Mouse (Mus musculus) ES-E14 (cell line): Measurements from ENCODE around the gene Fbxl19. TPM values are rescaled to one million over a fixed set of nuclear protein-coding genes. Genes with fewer than 3 reads are reported as not detected.
"Not testable (repeated sequence)": the region's sequence is repeated elsewhere in the genome, so short reads cannot be mapped to it uniquely, and the experiment has no call there.

Experiments used
- DNase-seq: peaks from one replicate; pipeline ENCODE4 v3.0.0-alpha.2; 2013; ENCODE audit warnings: low read depth, low spot score
- H3K27ac ChIP-seq: 2 replicates; pipeline ENCODE4 v1.5.1; 2012; ENCODE audit warnings: low read depth, mild to moderate bottlenecking, low read length, moderate library complexity, mixed read lengths; ENCODE audit not compliant: poor library complexity, insufficient read depth, severe bottlenecking
- H3K36me3 ChIP-seq: 2 replicates; pipeline ENCODE4 v1.6.1; 2012; ENCODE audit warnings: mild to moderate bottlenecking, low read length, moderate library complexity, mixed read lengths; ENCODE audit not compliant: control insufficient read depth, poor library complexity, insufficient read depth, severe bottlenecking
- H3K4me1 ChIP-seq, 2 experiments: fragments of 150-350 bp in 1 of 2; sonication (generic) in 1 of 2; 2 replicates each; pipeline ENCODE4 v1.6.1; 2012; ENCODE audit warnings: low read length in 2 of 2, mild to moderate bottlenecking in 1 of 2, mixed read lengths in 1 of 2; ENCODE audit not compliant: control insufficient read depth in 2 of 2, insufficient read depth in 2 of 2, poor library complexity in 1 of 2
- H3K4me3 ChIP-seq, 2 experiments: fragments of 150-350 bp in 1 of 2; sonication (generic) in 1 of 2; 2 replicates each; pipeline ENCODE4 v1.5.1; 2012; ENCODE audit warnings: low read length in 2 of 2, low read depth in 1 of 2, mild to moderate bottlenecking in 1 of 2, mixed read lengths in 1 of 2; ENCODE audit not compliant: insufficient read depth in 1 of 2, poor library complexity in 1 of 2, severe bottlenecking in 1 of 2
- H3K9ac ChIP-seq: 2 replicates; pipeline ENCODE4 v1.6.1; 2012; ENCODE audit warnings: low read depth, mild to moderate bottlenecking, low read length, mixed read lengths; ENCODE audit not compliant: poor library complexity, insufficient read depth, severe bottlenecking
- H3K9me3 ChIP-seq: fragments of 150-350 bp; sonication (generic); 2 replicates; pipeline ENCODE4 v1.6.1; 2012; ENCODE audit warnings: low read depth, mild to moderate bottlenecking, low read length; ENCODE audit not compliant: control insufficient read depth, insufficient read depth
- CHD2 ChIP-seq: IDR thresholded peaks from 2 replicates; pipeline ENCODE4 v1.6.1; 2014; ENCODE audit warnings: mild to moderate bottlenecking, low read depth, low read length, inconsistent platforms
- HCFC1 ChIP-seq: IDR thresholded peaks from 2 replicates; pipeline ENCODE4 v1.6.1; 2012; ENCODE audit warnings: low read length, inconsistent platforms, borderline replicate concordance; ENCODE audit not compliant: insufficient read depth
- MAFK ChIP-seq: IDR thresholded peaks from 2 replicates; pipeline ENCODE4 v1.6.1; 2014; ENCODE audit warnings: mild to moderate bottlenecking, low read depth, low read length, inconsistent platforms; ENCODE audit not compliant: insufficient read depth
- ZC3H11A ChIP-seq: IDR thresholded peaks from 2 replicates; pipeline ENCODE4 v1.6.1; 2012; ENCODE audit warnings: low read depth, mild to moderate bottlenecking, inconsistent platforms, low read length, borderline replicate concordance
- ZNF384 ChIP-seq: IDR thresholded peaks from 2 replicates; pipeline ENCODE4 v1.6.1; 2012; ENCODE audit warnings: low read depth, low read length, inconsistent platforms
- in situ Hi-C, 2 experiments: fragments of 600-800 bp; cut with MboI; formaldehyde crosslinking; loops; one replicate each; pipeline ENCODE4 v1.15.1; 2025; ENCODE audit warnings: low sequenced_read_pairs in 2 of 2, inconsistent platforms in 1 of 2; ENCODE audit not compliant: unreplicated experiment in 2 of 2
- total RNA-seq: library from RNA; depleted of rRNA; stranded (reverse); fragments of 300-350 nt; gene quantifications from 2 replicates; pipeline ENCODE4 v1.2.3, GENCODE M21; 2012

The Fbxl19 gene
- total RNA-seq, 1 experiment, result 86.9 TPM

GRCm38 (mm10) chr7:127725490-127725889, 18.9 kb upstream of the Fbxl19 start:
- Histone ChIP-seq H3K36me3 (no peaks in the 10 kb centered on the region), H3K9me3 (no peaks in the 10 kb centered on the region), H3K27ac (no peak overlapping the region), H3K4me3 (no peak overlapping the region), H3K9ac (no peak overlapping the region), H3K4me1 (peaks cover 3 to 9% of the 10 kb centered on the region in 2 experiments; a peak in 1 of 4 replicates)
- in situ Hi-C loops, result no loop called here
- DNase-seq, result no peak
- TF ChIP-seq CHD2, result no peak
- no peak for TF ChIP-seq ZNF384

- Histone ChIP-seq H3K27ac (no peak overlapping the region), H3K9me3 (no peaks in the 10 kb centered on the region), H3K4me1 (peaks cover 3 to 9% of the 10 kb centered on the region in 2 experiments; a peak in 1 of 4 replicates), H3K4me3 (no peak overlapping the region), H3K9ac (no peak overlapping the region), H3K36me3 (no peaks in the 10 kb centered on the region)
- DNase-seq, result no peak
- TF ChIP-seq MAFK (no peak), CHD2 (no peak), HCFC1 (no peak), ZC3H11A (no peak), ZNF384 (no peak)
- in situ Hi-C loops, result no loop called here
Measured at GRCm38 (mm10) chr7:127725924-127726323, 18.4 kb upstream of the Fbxl19 start.

- peak; percentile 40 for DNase-seq
- in situ Hi-C loops, result no loop called here
- Histone ChIP-seq H3K9me3 (no peaks in the 10 kb centered on the region), H3K4me3 (no peak overlapping the region), H3K36me3 (no peaks in the 10 kb centered on the region), H3K27ac (no peak overlapping the region), H3K9ac (no peak overlapping the region), H3K4me1 (peaks cover 3 to 9% of the 10 kb centered on the region in 2 experiments; a peak in 1 of 4 replicates)
- 0 out of 2 replicates have a peak, but pooled peaks have one; percentile 40 for TF ChIP-seq ZC3H11A
- TF ChIP-seq CHD2, result no peak
Measured at GRCm38 (mm10) chr7:127727898-127728297, 16.4 kb upstream of the Fbxl19 start.

GRCm38 (mm10) chr7:127730170-127730569, 14.2 kb upstream of the Fbxl19 start:
- H3K9me3 ChIP-seq, result no peaks in the 10 kb centered on the region
- DNase-seq, result no peak
- in situ Hi-C loops, result no loop called here
- peaks cover 3 to 4% of the 10 kb centered on the region in 2 experiments; a peak in 1 of 4 replicates for H3K4me1 ChIP-seq
- no peak overlapping the region for H3K9ac ChIP-seq
- no peaks in the 10 kb centered on the region for H3K36me3 ChIP-seq
- no peak overlapping the region for H3K27ac ChIP-seq
- TF ChIP-seq ZNF384, result no peak
- no peak for TF ChIP-seq MAFK
- TF ChIP-seq HCFC1, result no peak
- TF ChIP-seq CHD2, result no peak
- TF ChIP-seq ZC3H11A, result no peak
- no peak overlapping the region for H3K4me3 ChIP-seq

- H3K9ac ChIP-seq, H3K4me1 ChIP-seq, in situ Hi-C loops, H3K27ac ChIP-seq, H3K36me3 ChIP-seq, H3K4me3 ChIP-seq, DNase-seq, H3K9me3 ChIP-seq: not testable (repeated sequence)
Measured at GRCm38 (mm10) chr7:127732066-127732465, 12.3 kb upstream of the Fbxl19 start, which contains the start of gene Ctf2. Gene Ctf2 (minus strand): TSS chr7:127732166.
